Mouse (Mus musculus) liver, embryonic 12.5 days (tissue): ENCODE measurements around the gene Olfr54. TPM values are rescaled to one million over a fixed set of nuclear protein-coding genes. Genes with fewer than 3 reads are reported as not detected.
"Not testable (repeated sequence)": the region's sequence is repeated elsewhere in the genome, so short reads cannot be mapped to it uniquely, and the experiment has no call there.

Experiments used
- ATAC-seq: fragments of 200-750 bp; cut with Nextera tagmentation; 2 replicates; pipeline ENCODE4 v1.8.0; 2017; ENCODE audit warnings: moderate number of reproducible peaks, mild to moderate bottlenecking, moderate library complexity
- H3K27ac ChIP-seq: fragments of 300-500 bp; sonication (generic); 2 replicates; pipeline ENCODE4 v1.5.1; 2016; ENCODE audit warnings: mild to moderate bottlenecking
- H3K27me3 ChIP-seq: fragments of 300-500 bp; sonication (generic); replicated peaks from 2 replicates; pipeline ENCODE4 v1.6.1; 2016; ENCODE audit warnings: mild to moderate bottlenecking, moderate library complexity
- H3K36me3 ChIP-seq: fragments of 300-500 bp; sonication (generic); 2 replicates; pipeline ENCODE4 v1.6.1; 2016; ENCODE audit warnings: mild to moderate bottlenecking, moderate library complexity
- H3K4me1 ChIP-seq: fragments of 300-500 bp; sonication (generic); 2 replicates; pipeline ENCODE4 v1.6.1; 2016
- H3K4me2 ChIP-seq: fragments of 300-500 bp; sonication (generic); 2 replicates; pipeline ENCODE4 v1.6.1; 2016; ENCODE audit warnings: mild to moderate bottlenecking, moderate library complexity
- H3K4me3 ChIP-seq: fragments of 300-500 bp; sonication (generic); 2 replicates; pipeline ENCODE4 v1.5.1; 2016; ENCODE audit warnings: mild to moderate bottlenecking, moderate library complexity
- H3K9ac ChIP-seq: fragments of 300-500 bp; sonication (generic); 2 replicates; pipeline ENCODE4 v1.6.1; 2016; ENCODE audit warnings: mild to moderate bottlenecking, moderate library complexity
- H3K9me3 ChIP-seq: fragments of 300-500 bp; sonication (generic); replicated peaks from 2 replicates; pipeline ENCODE4 v1.6.1; 2016; ENCODE audit warnings: mild to moderate bottlenecking, moderate library complexity
- WGBS: fragments of 180-500 bp; shearing (Covaris S2); methylation state at CpG from one replicate; pipeline ENCODE4 v1.1.7; 2016; ENCODE audit not compliant: insufficient replicate concordance; 5-methylcytosine and 5-hydroxymethylcytosine counted together
- polyA plus RNA-seq: library from polyadenylated mRNA; unstranded; fragments of >200 nt; fragmentation: Nextera tagmentation; extraction: Ambion mirVana; gene quantifications from 2 replicates; pipeline ENCODE4 v1.2.1, GENCODE M21; 2016

The Olfr54 gene
- polyA plus RNA-seq, 1 experiment from 2014 or later = not detected

- no peak overlapping the region for H3K4me3 ChIP-seq
- no peak for ATAC-seq
- H3K9ac ChIP-seq = no peak overlapping the region
- no peaks in the 10 kb centered on the region for H3K27me3 ChIP-seq
- H3K36me3 ChIP-seq = no peaks in the 10 kb centered on the region
- H3K4me2 ChIP-seq = no peak overlapping the region
- H3K9me3 ChIP-seq = no peaks in the 10 kb centered on the region
- no peak overlapping the region for H3K27ac ChIP-seq
- WGBS = 84% methylated on average over 2 of the region's 2 CpGs
- H3K4me1 ChIP-seq = no peaks in the 10 kb centered on the region
Observed at GRCm38 (mm10) chr11:51035951-51036350, 21.9 kb downstream of the Olfr54 start.

GRCm38 (mm10) chr11:51044776-51045175, 30.7 kb downstream of the Olfr54 start:
- ATAC-seq = peak; percentile 37; the same call in 1 of the 2 replicates
- not testable (repeated sequence) for H3K4me3 ChIP-seq, H3K9me3 ChIP-seq, H3K9ac ChIP-seq, H3K27me3 ChIP-seq, H3K27ac ChIP-seq, H3K36me3 ChIP-seq, H3K4me2 ChIP-seq, H3K4me1 ChIP-seq
- 56% methylated on average over 3 of the region's 3 CpGs for WGBS

- H3K4me2 ChIP-seq, H3K9ac ChIP-seq, H3K4me3 ChIP-seq, H3K36me3 ChIP-seq, H3K4me1 ChIP-seq, H3K27me3 ChIP-seq, H3K9me3 ChIP-seq, ATAC-seq, H3K27ac ChIP-seq: not testable (repeated sequence)
- WGBS = 59% methylated on average over 3 of the region's 3 CpGs
Observed at GRCm38 (mm10) chr11:51047809-51048208, 33.8 kb downstream of the Olfr54 start, which contains the start of gene Olfr1375. TSS of gene Olfr1375 (plus strand) at chr11:51048109.

GRCm38 (mm10) chr11:51051678-51052077, 37.6 kb downstream of the Olfr54 start:
- no peaks in the 10 kb centered on the region for H3K9me3 ChIP-seq
- no peak overlapping the region for H3K4me2 ChIP-seq
- no peak overlapping the region for H3K9ac ChIP-seq
- H3K36me3 ChIP-seq = no peaks in the 10 kb centered on the region
- 51% methylated on average over 2 of the region's 2 CpGs for WGBS
- H3K27ac ChIP-seq = no peak overlapping the region
- no peak for ATAC-seq
- H3K4me1 ChIP-seq = no peaks in the 10 kb centered on the region
- no peak overlapping the region for H3K4me3 ChIP-seq
- H3K27me3 ChIP-seq = no peaks in the 10 kb centered on the region

- Histone ChIP-seq H3K4me3 (no peak overlapping the region), H3K36me3 (no peaks in the 10 kb centered on the region), H3K27me3 (no peaks in the 10 kb centered on the region), H3K4me1 (no peaks in the 10 kb centered on the region), H3K9ac (no peak overlapping the region), H3K27ac (no peak overlapping the region), H3K9me3 (no peaks in the 10 kb centered on the region), H3K4me2 (no peak overlapping the region)
- WGBS = 31% methylated on average over 3 of the region's 3 CpGs
- ATAC-seq = no peak
Observed at GRCm38 (mm10) chr11:51053230-51053629, 39.2 kb downstream of the Olfr54 start.

- no peaks in the 10 kb centered on the region for H3K4me1 ChIP-seq
- peak within 1 kb of the TSS; percentile 69 for H3K9ac ChIP-seq
- under 1% methylated on average over 32 of the region's 32 CpGs for WGBS
- no peaks in the 10 kb centered on the region for H3K9me3 ChIP-seq
- peak; percentile 74 for ATAC-seq
- H3K36me3 ChIP-seq = 0 out of 2 replicates have a peak, but pooled peaks cover 6% of the 10 kb centered on the region
- H3K4me2 ChIP-seq = peak within 1 kb of the TSS; percentile 78
- no peaks in the 10 kb centered on the region for H3K27me3 ChIP-seq
- peak within 1 kb of the TSS; percentile 67 for H3K4me3 ChIP-seq
- H3K27ac ChIP-seq = 0 out of 2 replicates have a peak within 1 kb of the TSS, but pooled peaks have one; percentile 47
Observed at GRCm38 (mm10) chr11:51059151-51059571, 45.1 kb downstream of the Olfr54 start, which contains the start of gene Zfp354a. TSS of gene Zfp354a (plus strand) at chr11:51059257.

GRCm38 (mm10) chr11:51059640-51060039, 45.6 kb downstream of the Olfr54 start:
- peak overlapping the region; percentile 78 for H3K4me2 ChIP-seq
- H3K9me3 ChIP-seq = no peaks in the 10 kb centered on the region
- no peaks in the 10 kb centered on the region for H3K27me3 ChIP-seq
- ATAC-seq = peak; percentile 44
- H3K36me3 ChIP-seq = 0 out of 2 replicates have a peak, but pooled peaks cover 6% of the 10 kb centered on the region
- no peaks in the 10 kb centered on the region for H3K4me1 ChIP-seq
- H3K27ac ChIP-seq = no peak overlapping the region
- 16% methylated on average over 14 of the region's 14 CpGs for WGBS
- H3K9ac ChIP-seq = peak overlapping the region; percentile 69
- H3K4me3 ChIP-seq = peak overlapping the region; percentile 67

- Histone ChIP-seq H3K9me3 (no peaks in the 10 kb centered on the region), H3K4me3 (no peak overlapping the region), H3K27ac (no peak overlapping the region), H3K27me3 (no peaks in the 10 kb centered on the region), H3K36me3 (0 out of 2 replicates have a peak, but pooled peaks cover 6% of the 10 kb centered on the region), H3K4me1 (no peaks in the 10 kb centered on the region), H3K9ac (no peak overlapping the region), H3K4me2 (no peak overlapping the region)
- WGBS = 85% methylated on average over 6 of the region's 6 CpGs
- no peak for ATAC-seq
Observed at GRCm38 (mm10) chr11:51060981-51061380, 46.9 kb downstream of the Olfr54 start.

GRCm38 (mm10) chr11:51063276-51063675, 49.2 kb downstream of the Olfr54 start:
- ATAC-seq = no peak
- Histone ChIP-seq H3K27ac (no peak overlapping the region), H3K4me3 (no peak overlapping the region), H3K36me3 (peaks cover 25% of the 10 kb centered on the region), H3K27me3 (no peaks in the 10 kb centered on the region), H3K4me2 (no peak overlapping the region), H3K4me1 (no peaks in the 10 kb centered on the region), H3K9me3 (no peaks in the 10 kb centered on the region), H3K9ac (no peak overlapping the region)
- WGBS = 74% methylated on average over 7 of the region's 7 CpGs

GRCm38 (mm10) chr11:51063841-51064240, 49.8 kb downstream of the Olfr54 start:
- WGBS = 79% methylated on average over 8 of the region's 8 CpGs
- peaks cover 30% of the 10 kb centered on the region for H3K36me3 ChIP-seq
- H3K4me2 ChIP-seq = no peak overlapping the region
- H3K27ac ChIP-seq = no peak overlapping the region
- H3K4me1 ChIP-seq = no peaks in the 10 kb centered on the region
- no peak overlapping the region for H3K4me3 ChIP-seq
- no peaks in the 10 kb centered on the region for H3K9me3 ChIP-seq
- no peak overlapping the region for H3K9ac ChIP-seq
- no peak for ATAC-seq
- H3K27me3 ChIP-seq = no peaks in the 10 kb centered on the region

Other genes with a start within 250 kb of the Olfr54 start
- 3.9 and 4.3 TPM in 2 replicates for gene Zfp354c, start 186.5 kb upstream of the Olfr54 start, polyA plus RNA-seq
- gene Zfp879, start 172.7 kb upstream of the Olfr54 start, polyA plus RNA-seq = 0.07 and 0.17 TPM in 2 replicates
- gene Grm6, start 163.6 kb upstream of the Olfr54 start, polyA plus RNA-seq = 0.06 TPM in 1 of 2 replicates, not detected in the other
- gene Zfp454, start 126.6 kb upstream of the Olfr54 start, polyA plus RNA-seq = 0.60 and 0.91 TPM in 2 replicates
- gene Zfp2, start 98.1 kb upstream of the Olfr54 start, polyA plus RNA-seq = 3.1 and 3.3 TPM in 2 replicates
- 0.29 and 0.39 TPM in 2 replicates for gene Zfp354b, start 82.6 kb upstream of the Olfr54 start, polyA plus RNA-seq
- gene 4933414I15Rik, start 70.5 kb upstream of the Olfr54 start, polyA plus RNA-seq = not detected in 2 replicates
- gene Prop1, start 60.5 kb upstream of the Olfr54 start, polyA plus RNA-seq = not detected in 2 replicates
- gene Olfr1378, start 47.7 kb upstream of the Olfr54 start, polyA plus RNA-seq = not detected in 2 replicates
- not detected in 2 replicates for gene Olfr1377, start 32.3 kb upstream of the Olfr54 start, polyA plus RNA-seq
- gene Olfr51, start 10.6 kb upstream of the Olfr54 start, polyA plus RNA-seq = not detected in 2 replicates
- not detected in 2 replicates for gene Olfr1375, start 33.9 kb downstream of the Olfr54 start, polyA plus RNA-seq
- 1.8 and 2.4 TPM in 2 replicates for gene Zfp354a, start 45.0 kb downstream of the Olfr54 start, polyA plus RNA-seq
- not detected in 2 replicates for gene Gm12569, start 206.2 kb downstream of the Olfr54 start, polyA plus RNA-seq
- 62.8 and 69.3 TPM in 2 replicates for gene Clk4, start 247.5 kb downstream of the Olfr54 start, polyA plus RNA-seq
- gene BC049762, start 248.8 kb downstream of the Olfr54 start, polyA plus RNA-seq = 0.56 and 0.61 TPM in 2 replicates